Mouse (Mus musculus) megakaryocyte progenitor cell, adult 5-6 weeks (primary cell): ENCODE measurements at regions not wholly inside any gene's neighbourhood (a gene's known extent, or its start where the extent isn't known, plus 50 kb on each side); places are given as distances from the start of the nearest gene placed in this dataset.

Experiments used
- ATAC-seq: replicated peaks from 2 replicates; pipeline ENCODE4 v1.8.0; 2016; ENCODE audit warnings: mild to moderate bottlenecking, moderate TSS enrichment, inconsistent platforms; ENCODE audit not compliant: poor library complexity

DNA sequence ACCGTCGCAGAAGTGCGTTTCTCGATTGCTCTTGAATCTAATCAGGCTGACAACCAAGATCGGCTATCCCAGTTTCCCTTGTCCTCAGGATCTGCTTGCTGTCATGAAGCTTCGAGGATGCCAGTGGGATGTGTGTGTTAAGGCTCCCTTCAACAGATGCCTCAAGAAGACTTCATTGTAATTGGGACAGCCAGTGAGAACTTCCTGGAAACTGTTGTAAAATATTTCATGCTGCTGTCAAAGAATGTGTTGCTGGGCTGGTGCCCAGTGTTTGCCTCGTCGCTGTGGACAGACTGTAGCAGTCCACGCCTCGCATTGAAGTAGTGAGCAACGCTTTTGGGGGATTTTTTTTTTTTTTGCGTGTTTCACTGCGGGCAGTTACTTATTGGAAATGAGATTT, 249.2 kb upstream of the Prox1 start:
- no peak for ATAC-seq

DNA sequence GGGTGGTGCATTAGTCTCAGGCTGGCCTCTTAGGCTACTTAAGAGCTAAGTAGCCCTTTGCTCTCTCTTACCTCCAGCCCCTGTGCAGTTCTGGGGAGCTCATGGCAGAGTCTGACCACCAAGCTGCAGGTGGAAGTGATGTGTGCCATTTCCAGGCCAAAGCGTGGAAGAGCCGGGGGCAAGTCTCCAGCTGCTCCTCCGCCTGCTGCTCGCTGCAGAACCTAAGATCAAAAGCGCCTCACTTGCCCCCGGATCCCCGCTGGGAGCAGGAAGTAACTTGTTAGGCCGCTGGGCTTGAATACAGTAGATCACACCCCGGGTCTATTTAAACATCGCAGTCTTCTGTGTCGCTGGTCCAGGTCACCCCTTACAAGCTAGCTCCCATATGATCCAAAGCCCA, 246.8 kb upstream of the Prox1 start:
- no peak for ATAC-seq

GRCm38 (mm10) chr1:190411756-190412155, 241.2 kb upstream of the Prox1 start:
- ATAC-seq = no peak

GRCm38 (mm10) chr1:190403335-190403734, 232.8 kb upstream of the Prox1 start:
- ATAC-seq = no peak

DNA sequence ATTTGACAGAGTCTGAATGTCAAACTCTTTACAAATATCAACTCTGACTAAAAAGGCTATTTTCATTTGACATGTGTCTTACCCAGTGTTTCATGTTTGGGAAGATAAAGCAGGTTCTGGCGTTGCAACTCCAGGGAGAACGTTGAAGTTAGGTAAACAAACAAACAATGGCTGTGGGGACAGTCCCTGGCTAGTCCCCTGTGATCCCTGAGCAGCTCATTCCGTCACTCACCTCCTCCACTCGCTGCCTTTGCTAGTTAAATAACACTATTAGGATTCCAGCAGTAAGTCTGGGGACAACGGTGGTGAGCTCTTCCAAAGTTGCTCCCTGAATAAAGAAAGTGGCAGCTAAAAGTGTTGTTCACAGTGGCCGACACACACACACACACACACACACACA, 227.8 kb upstream of the Prox1 start:
- no peak for ATAC-seq

DNA sequence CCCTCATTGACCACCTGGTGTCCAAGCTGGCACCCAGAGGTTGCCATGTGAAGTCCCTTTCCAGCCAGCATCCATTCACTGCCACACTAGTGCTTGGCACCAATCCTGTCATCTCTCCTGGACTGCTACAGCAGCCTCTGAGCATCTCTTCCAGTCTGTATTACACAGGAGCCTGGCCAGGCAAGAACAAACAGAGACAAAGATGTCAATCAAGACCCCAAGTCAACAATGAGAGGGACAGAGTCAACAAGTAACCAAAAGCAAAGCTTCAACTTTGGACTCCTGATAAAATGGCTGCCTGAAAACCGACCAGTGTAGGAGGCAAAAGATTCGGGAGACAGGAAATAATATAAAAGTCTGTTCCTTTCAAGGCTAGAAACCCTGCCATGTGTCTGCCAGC, 227.3 kb upstream of the Prox1 start:
- no peak for ATAC-seq

DNA sequence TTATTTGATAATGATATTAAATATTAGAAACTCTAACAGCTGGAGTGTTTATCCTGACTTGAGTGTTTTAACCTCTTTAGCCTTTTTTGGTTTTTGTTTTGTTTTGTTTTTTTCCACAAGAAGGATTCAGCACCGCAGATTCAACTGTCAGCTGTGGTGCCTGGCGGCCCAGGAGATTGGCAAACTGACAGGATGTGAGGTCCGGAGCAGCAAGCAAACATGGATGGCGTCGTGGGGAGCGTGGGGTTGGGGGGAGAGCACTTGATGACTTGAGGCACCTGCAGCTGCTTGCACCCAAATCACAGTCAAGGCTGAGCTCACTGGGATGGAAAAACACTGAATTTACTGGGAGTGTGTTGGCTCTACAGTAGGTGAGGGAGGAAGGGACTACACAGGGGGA, 222.5 kb upstream of the Prox1 start:
- ATAC-seq = no peak

DNA sequence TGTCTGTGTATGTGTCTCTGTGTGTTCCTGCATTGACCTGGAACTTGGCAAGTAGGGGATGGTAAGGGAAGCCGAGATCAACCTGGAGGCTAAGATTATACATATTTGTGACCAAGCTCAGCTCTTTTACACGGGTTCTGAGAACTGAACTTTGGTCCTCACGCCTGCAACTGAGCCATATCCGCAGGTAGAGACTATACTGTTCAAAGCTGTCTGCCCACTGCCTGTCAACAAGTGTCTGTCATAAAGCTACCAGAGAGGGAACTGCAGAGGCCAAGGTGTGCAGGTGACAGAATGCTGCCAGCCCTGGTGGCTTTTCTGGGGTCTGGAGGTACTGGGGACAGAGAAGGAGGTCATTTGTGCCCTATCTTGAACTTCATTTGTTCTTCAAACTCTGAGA, 218.3 kb upstream of the Prox1 start:
- no peak for ATAC-seq

- ATAC-seq = no peak
These were observed 214.0 kb upstream of the Prox1 start for GRCm38 (mm10) chr1:190384555-190384954.

GRCm38 (mm10) chr1:190383256-190383838, 212.8 kb upstream of the Prox1 start:
- ATAC-seq = no peak

DNA sequence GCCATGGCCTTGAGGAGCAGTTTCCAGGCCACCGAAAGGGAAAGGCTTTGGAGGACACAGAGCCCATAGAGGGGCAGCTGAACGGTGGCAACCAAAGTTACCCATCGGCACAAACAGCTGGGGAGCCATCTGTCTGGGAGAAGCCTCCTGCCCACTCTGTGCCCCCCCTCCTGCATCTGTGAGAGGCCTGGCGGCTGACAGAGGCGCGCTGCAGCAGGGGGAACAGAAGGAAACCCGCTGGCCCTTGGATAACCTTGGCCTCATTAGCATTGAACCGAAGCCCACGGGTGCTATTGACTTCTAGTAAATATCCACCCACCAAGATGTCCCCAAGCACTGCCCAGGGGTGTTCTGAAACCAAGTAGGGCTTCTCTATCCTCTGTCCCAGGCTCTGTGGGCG, 209.6 kb upstream of the Prox1 start:
- ATAC-seq = no peak

- no peak for ATAC-seq
These were observed 204.8 kb upstream of the Prox1 start for GRCm38 (mm10) chr1:190375160-190375880.

GRCm38 (mm10) chr1:190374270-190374669, 203.8 kb upstream of the Prox1 start:
- ATAC-seq = no peak

DNA sequence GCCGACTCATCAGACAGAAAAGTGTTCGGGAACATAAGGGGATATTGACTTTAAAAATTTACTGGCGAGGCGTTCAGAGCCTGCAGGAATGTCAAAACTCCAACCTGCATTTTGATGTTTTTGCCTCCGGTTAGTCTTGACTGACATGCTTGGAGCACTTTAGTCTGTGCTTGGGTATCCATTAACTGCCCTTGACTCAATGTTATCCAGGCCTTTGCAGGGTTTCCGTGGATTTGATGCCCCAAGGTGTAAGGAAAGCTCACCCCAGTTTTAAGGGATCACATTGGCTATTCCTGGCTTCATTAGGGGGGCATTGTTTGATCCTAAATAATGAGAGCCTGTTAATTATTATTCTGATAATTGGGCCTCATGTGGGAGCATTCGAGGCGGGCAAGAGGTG, 196.1 kb upstream of the Prox1 start:
- ATAC-seq = no peak

GRCm38 (mm10) chr1:190365126-190365525, 194.6 kb upstream of the Prox1 start:
- ATAC-seq = no peak

DNA sequence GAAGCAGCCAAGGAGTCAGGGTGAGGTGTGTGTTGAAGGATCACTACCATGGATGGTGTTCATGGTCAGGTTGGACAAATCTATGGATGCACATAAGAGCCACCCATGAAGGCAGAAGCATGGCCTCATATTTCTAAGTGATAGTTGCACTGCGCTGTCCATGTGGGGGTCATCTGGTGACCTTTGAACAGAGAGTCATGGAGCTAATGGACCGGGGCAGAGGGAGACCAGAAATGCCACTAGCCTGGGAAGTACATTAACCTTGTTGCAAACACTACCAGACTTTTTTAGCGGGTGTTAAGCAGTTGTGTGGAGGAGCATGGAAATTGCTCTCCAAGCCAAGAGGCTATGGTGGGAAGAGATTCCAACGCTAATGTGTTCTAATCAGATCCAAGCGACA, 190.1 kb upstream of the Prox1 start:
- ATAC-seq = no peak

DNA sequence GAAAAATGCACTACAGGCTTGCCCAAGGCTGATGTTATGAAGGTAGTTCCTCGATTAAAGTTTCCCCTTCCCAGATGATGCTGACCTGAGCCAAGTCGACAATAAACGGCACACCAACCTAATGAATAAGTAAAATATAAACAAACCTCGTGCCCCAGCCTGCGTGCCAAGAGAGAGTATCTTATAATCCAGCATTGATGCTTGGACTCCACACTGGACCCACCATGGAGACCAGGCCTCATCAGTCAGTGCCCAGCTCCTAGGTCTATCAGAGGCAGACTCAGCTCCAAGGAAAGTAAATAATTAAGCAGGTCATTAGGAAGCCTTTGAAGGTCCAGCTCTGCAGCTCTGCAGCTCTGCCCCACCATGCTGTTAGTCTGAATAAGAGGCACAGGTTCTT, 187.3 kb upstream of the Prox1 start:
- ATAC-seq = no peak

- ATAC-seq = no peak
These were observed 177.1 kb upstream of the Prox1 start for GRCm38 (mm10) chr1:190347610-190348009.

DNA sequence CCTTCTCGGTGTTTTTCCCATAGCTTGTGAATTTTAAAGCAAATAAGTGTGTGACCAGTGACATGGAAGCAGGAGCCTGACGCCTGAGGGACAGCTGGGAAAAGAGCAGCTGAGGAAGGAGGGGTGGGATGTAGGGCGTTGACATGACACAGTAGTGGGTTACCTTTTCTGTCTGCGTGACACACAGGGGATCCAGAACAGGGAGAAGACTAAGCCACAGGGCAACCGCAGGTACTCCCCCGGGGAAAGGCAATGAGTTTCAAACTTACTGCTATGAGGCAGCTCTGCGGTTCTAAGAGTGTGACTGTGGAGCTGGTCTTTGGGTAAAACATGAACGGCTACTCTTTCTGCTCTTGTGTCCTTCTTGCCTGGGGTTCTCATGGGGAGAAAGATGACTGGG, 170.2 kb upstream of the Prox1 start:
- ATAC-seq = no peak

- no peak for ATAC-seq
These were observed 164.0 kb upstream of the Prox1 start for GRCm38 (mm10) chr1:190334471-190334870.

- no peak for ATAC-seq
These were observed 163.5 kb upstream of the Prox1 start for GRCm38 (mm10) chr1:190334053-190334452.

GRCm38 (mm10) chr1:190332001-190332400, 161.5 kb upstream of the Prox1 start:
- ATAC-seq = no peak

- no peak for ATAC-seq
These were observed 154.0 kb upstream of the Prox1 start for GRCm38 (mm10) chr1:190324562-190324961.
